Mouse (Mus musculus) inflammation-experienced regulatory T-cells, adult 16 weeks (primary cell): Measurements from ENCODE around the gene Brwd3. TPM values are rescaled to one million over a fixed set of nuclear protein-coding genes. Genes with fewer than 3 reads are reported as not detected.

Source experiments
- polyA plus RNA-seq: library from polyadenylated mRNA; unstranded; fragments of 100-300 nt; shearing (Covaris generic); gene quantifications from one replicate; pipeline ENCODE4 v1.2.1, GENCODE M21; 2017

Gene Brwd3
- 4.3 TPM for polyA plus RNA-seq

GRCm38 (mm10) chrX:108834090-108834774 is at the start of gene Brwd3:
Brwd3 (minus strand) TSS chrX:108834372.

Other genes starting within 250 kb of the Brwd3 start
- gene Gm379, start 169.5 kb downstream of the Brwd3 start, polyA plus RNA-seq, result not detected
- gene Hmgn5, start 179.0 kb upstream of the Brwd3 start, polyA plus RNA-seq, result 12.1 TPM